Mouse (Mus musculus): ENCODE data around the gene Rbm20. TPM values are rescaled to one million over a fixed set of nuclear protein-coding genes. Genes with fewer than 3 reads are reported as not detected.
A peak's percentile ranks its signal among the peaks of the same experiment; 100 is the strongest.

Gene Rbm20
- polyA plus RNA-seq, 1 experiment from 2014 or later: 0.95 TPM

DNA sequence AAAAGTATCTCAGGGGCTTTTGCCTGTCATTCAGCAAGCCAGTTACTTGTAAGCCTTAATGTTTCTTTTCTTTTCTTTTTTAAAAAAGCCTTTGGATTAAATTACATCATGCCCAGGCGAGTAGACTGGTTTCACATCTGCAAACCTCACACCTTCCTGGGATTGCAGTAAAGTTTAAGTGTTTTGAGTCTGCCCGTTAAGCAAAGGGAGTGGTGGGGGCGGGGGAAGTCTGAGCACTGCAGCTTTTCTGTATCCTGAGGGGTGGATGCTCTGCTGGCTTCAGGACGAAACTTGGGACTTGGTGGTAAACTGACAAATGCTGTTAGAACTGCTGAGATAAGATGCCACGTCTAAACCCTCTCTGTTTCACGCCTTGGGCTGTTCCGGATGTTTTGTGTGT lies 22.6 kb downstream of the Rbm20 start:
- 17% methylated on average over 7 of the region's 7 CpGs for WGBS
- ATAC-seq (ENCODE audit: insufficient number of reproducible peaks, insufficient read depth, low FRiP score, low read depth): no peak
- Histone ChIP-seq H3K9me3 (ENCODE audit: control insufficient read depth, low read depth, low read length) (no peaks in the 10 kb centered on the region), H3K36me3 (ENCODE audit: control insufficient read depth, insufficient read depth, low read length) (no peaks in the 10 kb centered on the region), H3K27ac (ENCODE audit: low read length) (no peak overlapping the region), H3K27me3 (ENCODE audit: control insufficient read depth, insufficient read depth, low read length) (no peaks in the 10 kb centered on the region), H3K4me3 (ENCODE audit: low read depth, low read length) (no peak overlapping the region), H3K9ac (replicated peaks; ENCODE audit: low read depth, low read length) (no peak overlapping the region), H3K4me2 (replicated peaks; ENCODE audit: low read depth, low read length) (no peak overlapping the region), H3K4me1 (ENCODE audit: control insufficient read depth, insufficient read depth, low read length) (0 out of 2 replicates have a peak, but pooled peaks cover 3% of the 10 kb centered on the region)

DNA sequence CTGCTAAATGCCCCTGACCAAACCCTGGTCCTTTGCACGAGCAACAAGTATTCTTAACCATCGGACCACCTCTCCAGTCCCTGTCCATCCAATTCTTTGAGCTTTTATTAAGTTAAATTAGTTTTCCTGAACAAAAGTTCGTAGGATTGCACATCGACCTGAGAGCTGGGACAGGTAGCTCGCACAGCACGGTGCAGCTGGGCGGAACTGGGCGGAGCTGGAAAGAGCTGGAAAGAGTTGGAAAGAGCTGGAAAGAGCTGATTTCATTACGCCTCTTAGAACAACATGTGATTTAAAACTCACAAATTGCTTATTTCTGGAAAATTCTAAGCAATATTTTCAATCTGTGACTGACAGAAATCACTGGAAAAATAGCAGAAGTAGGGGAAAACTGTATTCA lies 24.3 kb downstream of the Rbm20 start:
- ATAC-seq (ENCODE audit: insufficient number of reproducible peaks, insufficient read depth, low FRiP score, low read depth): no peak

DNA sequence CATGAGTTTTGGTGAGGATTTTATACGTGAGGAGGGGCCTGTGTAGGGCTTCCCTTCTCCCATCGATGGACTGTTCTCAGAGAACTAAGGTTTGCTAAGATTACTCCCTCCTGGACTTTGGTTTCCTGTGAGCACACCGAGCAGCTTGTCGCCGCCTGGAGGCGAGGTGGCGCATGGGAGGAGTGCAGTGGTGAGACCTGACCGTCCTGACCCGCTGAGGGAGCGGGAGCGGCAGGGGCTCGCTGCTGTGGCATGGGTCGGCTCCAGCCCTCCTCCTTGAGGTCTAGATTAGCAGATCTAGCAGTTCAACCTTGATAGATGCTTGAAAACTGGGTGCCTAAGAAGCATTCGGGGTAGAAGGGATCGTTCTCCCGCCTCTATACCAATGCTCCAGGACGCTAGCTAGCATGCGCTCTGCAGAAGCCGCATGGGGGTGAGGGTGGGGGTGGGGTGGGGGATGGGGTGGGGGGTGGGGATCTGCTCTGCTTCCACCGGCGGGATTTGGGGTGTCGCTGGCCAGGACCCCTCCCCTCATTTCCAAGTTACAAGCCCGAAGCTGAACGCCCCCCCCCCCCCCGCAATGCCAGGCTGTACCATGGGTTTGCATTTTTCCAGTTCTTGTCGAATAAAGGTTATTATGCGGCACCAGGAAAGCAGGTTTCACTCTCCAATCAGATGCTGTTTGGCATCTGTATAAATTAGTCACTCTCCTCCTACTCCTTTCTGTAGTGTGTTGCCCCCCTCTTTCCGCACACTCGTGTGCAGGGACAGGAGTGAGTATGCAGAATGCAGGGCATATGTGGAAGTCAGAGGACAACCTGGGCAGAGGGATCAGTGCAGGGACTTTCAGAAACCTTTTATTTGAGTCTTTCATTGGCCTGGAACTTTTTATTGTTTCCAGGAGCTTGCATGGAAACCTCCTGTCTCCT lies 28.1 kb downstream of the Rbm20 start:
- ATAC-seq (ENCODE audit: insufficient number of reproducible peaks, insufficient read depth, low FRiP score, low read depth): peak; percentile 67; the same call in 1 of the 2 replicates
- H3K27ac ChIP-seq (ENCODE audit: low read length): no peak overlapping the region
- peak overlapping the region; percentile 68 for H3K4me2 ChIP-seq (replicated peaks; ENCODE audit: low read depth, low read length)
- H3K9me3 ChIP-seq (ENCODE audit: control insufficient read depth, low read depth, low read length): no peaks in the 10 kb centered on the region; the same call in 1 of the 2 replicates
- H3K36me3 ChIP-seq (ENCODE audit: control insufficient read depth, insufficient read depth, low read length): no peaks in the 10 kb centered on the region
- 5% methylated on average over 29 of the region's 29 CpGs for WGBS
- peak overlapping the region; percentile 34; the same call in 1 of the 2 replicates for H3K9ac ChIP-seq (replicated peaks; ENCODE audit: low read depth, low read length)
- 0 out of 2 replicates have a peak, but pooled peaks cover 3% of the 10 kb centered on the region for H3K4me1 ChIP-seq (ENCODE audit: control insufficient read depth, insufficient read depth, low read length)
- H3K27me3 ChIP-seq (ENCODE audit: control insufficient read depth, insufficient read depth, low read length): no peaks in the 10 kb centered on the region
- peak overlapping the region; percentile 27 for H3K4me3 ChIP-seq (ENCODE audit: low read depth, low read length)

More for the DNA sequence above, 24.3 kb downstream of the Rbm20 start:
- H3K4me3 ChIP-seq (ENCODE audit: low read depth, low read length): no peak overlapping the region
- H3K4me2 ChIP-seq (replicated peaks; ENCODE audit: low read depth, low read length): no peak overlapping the region
- 0 out of 2 replicates have a peak, but pooled peaks cover 3% of the 10 kb centered on the region for H3K4me1 ChIP-seq (ENCODE audit: control insufficient read depth, insufficient read depth, low read length)
- WGBS: 81% methylated on average over 9 of the region's 9 CpGs
- no peaks in the 10 kb centered on the region for H3K9me3 ChIP-seq (ENCODE audit: control insufficient read depth, low read depth, low read length)
- H3K9ac ChIP-seq (replicated peaks; ENCODE audit: low read depth, low read length): no peak overlapping the region
- no peaks in the 10 kb centered on the region for H3K27me3 ChIP-seq (ENCODE audit: control insufficient read depth, insufficient read depth, low read length)
- no peaks in the 10 kb centered on the region for H3K36me3 ChIP-seq (ENCODE audit: control insufficient read depth, insufficient read depth, low read length)
- H3K27ac ChIP-seq (ENCODE audit: low read length): no peak overlapping the region

- H3K4me3 ChIP-seq (ENCODE audit: low read depth, low read length): no peak overlapping the region
- H3K36me3 ChIP-seq (ENCODE audit: control insufficient read depth, insufficient read depth, low read length): no peaks in the 10 kb centered on the region
- no peak overlapping the region for H3K4me2 ChIP-seq (replicated peaks; ENCODE audit: low read depth, low read length)
- H3K9ac ChIP-seq (replicated peaks; ENCODE audit: low read depth, low read length): no peak overlapping the region
- H3K27ac ChIP-seq (ENCODE audit: low read length): no peak overlapping the region
- no peaks in the 10 kb centered on the region for H3K27me3 ChIP-seq (ENCODE audit: control insufficient read depth, insufficient read depth, low read length)
- peaks cover 6% of the 10 kb centered on the region; the same call in 1 of the 2 replicates for H3K4me1 ChIP-seq (ENCODE audit: control insufficient read depth, insufficient read depth, low read length)
- H3K9me3 ChIP-seq (ENCODE audit: control insufficient read depth, low read depth, low read length): no peaks in the 10 kb centered on the region; the same call in 1 of the 2 replicates
- no peak for ATAC-seq (ENCODE audit: insufficient number of reproducible peaks, insufficient read depth, low FRiP score, low read depth)
- WGBS: 76% methylated on average over 11 of the region's 11 CpGs
These were observed 31.3 kb downstream of the Rbm20 start for GRCm38 (mm10) chr19:53708401-53708800.

DNA sequence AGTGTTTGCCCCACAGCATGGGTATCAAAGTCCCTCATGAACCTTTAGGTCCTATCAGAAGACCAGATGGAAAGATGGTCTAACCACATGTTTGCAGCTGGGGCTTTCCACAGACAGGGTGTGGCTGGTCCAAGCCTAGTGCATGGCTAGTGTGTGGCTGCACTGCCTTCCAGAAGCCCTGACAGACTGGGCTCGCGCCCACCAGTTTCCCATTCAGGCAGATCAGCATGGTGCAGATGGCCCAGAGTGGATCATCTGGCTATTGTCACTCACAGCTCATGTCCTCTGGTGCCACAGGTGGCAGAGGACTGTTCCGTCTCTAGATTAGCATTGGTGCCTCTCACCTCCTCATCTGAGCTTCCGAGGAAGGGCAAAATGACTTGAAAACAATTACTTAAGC lies 33.8 kb downstream of the Rbm20 start:
- Histone ChIP-seq H3K9ac (replicated peaks; ENCODE audit: low read depth, low read length) (no peak overlapping the region), H3K27ac (ENCODE audit: low read length) (no peak overlapping the region)
- WGBS: 50% methylated on average over 4 of the region's 4 CpGs

GRCm38 (mm10) chr19:53711261-53711890 lies 34.3 kb downstream of the Rbm20 start:
- no peak for ATAC-seq (ENCODE audit: insufficient number of reproducible peaks, insufficient read depth, low FRiP score, low read depth)

More for the DNA sequence above, 33.8 kb downstream of the Rbm20 start:
- Histone ChIP-seq H3K4me3 (ENCODE audit: low read depth, low read length) (no peak overlapping the region), H3K36me3 (ENCODE audit: control insufficient read depth, insufficient read depth, low read length) (no peaks in the 10 kb centered on the region), H3K4me1 (ENCODE audit: control insufficient read depth, insufficient read depth, low read length) (peaks cover 3% of the 10 kb centered on the region; the same call in 1 of the 2 replicates), H3K27me3 (ENCODE audit: control insufficient read depth, insufficient read depth, low read length) (no peaks in the 10 kb centered on the region), H3K9me3 (ENCODE audit: control insufficient read depth, low read depth, low read length) (peaks cover 7% of the 10 kb centered on the region; the same call in 1 of the 2 replicates), H3K4me2 (replicated peaks; ENCODE audit: low read depth, low read length) (no peak overlapping the region)
- no peak for ATAC-seq (ENCODE audit: insufficient number of reproducible peaks, insufficient read depth, low FRiP score, low read depth)

DNA sequence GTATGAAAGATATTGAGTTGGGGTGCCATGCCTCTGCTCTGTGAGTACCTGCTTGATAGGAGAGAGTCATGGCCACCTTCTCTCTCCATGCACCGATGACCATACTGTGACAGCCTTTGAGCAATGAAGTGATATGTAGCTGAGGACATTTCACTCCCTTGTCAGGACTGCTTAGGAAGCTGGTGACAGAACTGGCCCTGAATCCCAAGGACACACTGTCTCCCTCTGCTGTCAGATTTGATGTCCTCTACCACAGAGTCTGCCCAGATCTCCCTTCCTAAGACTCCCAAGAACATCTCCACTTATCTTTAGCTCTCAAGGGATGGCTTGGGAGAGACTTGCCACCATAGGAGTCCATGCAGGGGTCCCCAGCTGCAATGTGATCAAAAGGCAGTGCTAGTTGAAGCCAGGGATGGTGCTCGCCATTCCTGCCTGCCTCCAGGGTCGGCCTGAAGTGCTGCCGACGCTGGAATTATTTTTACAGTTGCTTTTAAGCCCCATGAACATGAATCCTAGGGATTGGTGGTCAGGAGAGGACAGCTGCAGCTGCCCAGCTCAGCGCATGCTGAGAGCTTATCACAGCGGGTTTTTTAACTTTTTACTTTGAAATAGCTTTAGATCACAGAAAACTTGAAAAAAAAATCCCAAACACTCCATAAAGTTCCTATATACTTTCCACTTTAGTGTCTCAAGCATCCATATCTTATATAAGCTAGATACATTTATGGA lies 35.4 kb downstream of the Rbm20 start:
- Histone ChIP-seq H3K9me3 (ENCODE audit: control insufficient read depth, low read depth, low read length) (peaks cover 7% of the 10 kb centered on the region; the same call in 1 of the 2 replicates), H3K27ac (ENCODE audit: low read length) (no peak overlapping the region), H3K36me3 (ENCODE audit: control insufficient read depth, insufficient read depth, low read length) (no peaks in the 10 kb centered on the region), H3K4me1 (ENCODE audit: control insufficient read depth, insufficient read depth, low read length) (peaks cover 3% of the 10 kb centered on the region; the same call in 1 of the 2 replicates), H3K27me3 (ENCODE audit: control insufficient read depth, insufficient read depth, low read length) (no peaks in the 10 kb centered on the region), H3K9ac (replicated peaks; ENCODE audit: low read depth, low read length) (no peak overlapping the region), H3K4me3 (ENCODE audit: low read depth, low read length) (no peak overlapping the region), H3K4me2 (replicated peaks; ENCODE audit: low read depth, low read length) (no peak overlapping the region)
- no peak for ATAC-seq (ENCODE audit: insufficient number of reproducible peaks, insufficient read depth, low FRiP score, low read depth)
- 63% methylated on average over 7 of the region's 7 CpGs for WGBS

More at GRCm38 (mm10) chr19:53711261-53711890, 34.3 kb downstream of the Rbm20 start:
- H3K27ac ChIP-seq (ENCODE audit: low read length): no peak overlapping the region
- H3K9ac ChIP-seq (replicated peaks; ENCODE audit: low read depth, low read length): no peak overlapping the region
- WGBS: 22% methylated on average over 8 of the region's 8 CpGs
- H3K4me3 ChIP-seq (ENCODE audit: low read depth, low read length): no peak overlapping the region
- peaks cover 7% of the 10 kb centered on the region; the same call in 1 of the 2 replicates for H3K9me3 ChIP-seq (ENCODE audit: control insufficient read depth, low read depth, low read length)
- peaks cover 3% of the 10 kb centered on the region; the same call in 1 of the 2 replicates for H3K4me1 ChIP-seq (ENCODE audit: control insufficient read depth, insufficient read depth, low read length)
- no peak overlapping the region for H3K4me2 ChIP-seq (replicated peaks; ENCODE audit: low read depth, low read length)
- no peaks in the 10 kb centered on the region for H3K27me3 ChIP-seq (ENCODE audit: control insufficient read depth, insufficient read depth, low read length)
- H3K36me3 ChIP-seq (ENCODE audit: control insufficient read depth, insufficient read depth, low read length): no peaks in the 10 kb centered on the region

- Histone ChIP-seq H3K36me3 (ENCODE audit: control insufficient read depth, insufficient read depth, low read length) (no peaks in the 10 kb centered on the region), H3K4me2 (replicated peaks; ENCODE audit: low read depth, low read length) (no peak overlapping the region), H3K9ac (replicated peaks; ENCODE audit: low read depth, low read length) (no peak overlapping the region), H3K27me3 (ENCODE audit: control insufficient read depth, insufficient read depth, low read length) (no peaks in the 10 kb centered on the region), H3K9me3 (ENCODE audit: control insufficient read depth, low read depth, low read length) (peaks cover 7% of the 10 kb centered on the region; the same call in 1 of the 2 replicates), H3K4me3 (ENCODE audit: low read depth, low read length) (no peak overlapping the region), H3K4me1 (ENCODE audit: control insufficient read depth, insufficient read depth, low read length) (peaks cover 3% of the 10 kb centered on the region; the same call in 1 of the 2 replicates), H3K27ac (ENCODE audit: low read length) (no peak overlapping the region)
- WGBS: 70% methylated on average over 6 of the region's 6 CpGs
- no peak for ATAC-seq (ENCODE audit: insufficient number of reproducible peaks, insufficient read depth, low FRiP score, low read depth)
These were observed 36.3 kb downstream of the Rbm20 start for GRCm38 (mm10) chr19:53713364-53713763.
